In the genomic region with DNA sequence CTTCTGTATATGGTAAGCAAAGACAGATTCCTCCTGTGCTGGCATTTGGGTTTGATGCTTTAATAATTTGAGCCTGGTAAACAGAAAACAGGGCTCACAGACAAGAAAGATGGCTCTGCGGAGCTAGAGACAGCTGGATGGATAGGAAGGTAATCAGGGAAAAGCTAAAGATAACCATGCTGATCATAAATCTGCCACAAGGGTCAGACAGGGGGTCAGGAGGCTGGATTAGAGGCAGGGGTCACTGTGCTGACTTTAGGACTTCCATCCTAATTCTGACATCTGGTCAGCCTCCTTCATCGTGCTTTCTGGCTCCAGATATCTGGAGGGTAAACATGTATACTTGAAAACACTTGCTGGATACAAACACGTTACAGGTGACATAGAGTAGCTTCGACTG, we compare ENCODE assay signal across 26 mouse cellular contexts.
"Had no signal": no experiment of that assay in that cellular context is flagged by ENCODE, and none has a peak within 500 bp of the region (broad histone marks: within the 10 kb centered on the region; RNA-seq: fewer than 3 reads in every experiment).

No protein-coding gene starts in this region.

- H3K4me3 ChIP-seq: gastrocnemius, adult 2 months; heart, adult 2 months; heart, embryonic 13.5 days; heart, embryonic 15.5 days; hindbrain, embryonic 13.5 days; hindbrain, embryonic 15.5 days; kidney, embryonic 15.5 days; limb, embryonic 13.5 days; limb, embryonic 15.5 days; liver, embryonic 12.5 days had no signal

- H3K4me1 ChIP-seq: limb, embryonic 15.5 days; liver, embryonic 12.5 days had no signal

- H3K27ac ChIP-seq: gastrocnemius, adult 2 months; heart, adult 2 months; hindbrain, embryonic 13.5 days; hindbrain, embryonic 15.5 days; hindbrain, postnatal 0 days; kidney, embryonic 15.5 days; kidney, postnatal 0 days; limb, embryonic 13.5 days; limb, embryonic 15.5 days; liver, embryonic 12.5 days; liver, embryonic 14.5 days had no signal

- H3K9me3 ChIP-seq: heart, embryonic 13.5 days; heart, embryonic 15.5 days; hindbrain, embryonic 13.5 days; hindbrain, embryonic 15.5 days; kidney, embryonic 15.5 days; limb, embryonic 13.5 days; limb, embryonic 15.5 days; liver, embryonic 12.5 days had no signal

- DNase-seq: gastrocnemius, adult 2 months; gastrocnemius, postnatal 14 days; gastrocnemius, postnatal 36 days; heart, adult 11 months; heart, adult 2 months; heart, postnatal 14 days; heart, postnatal 36 days; kidney, adult 11 months; kidney, adult 2 months; kidney, adult 9 months; kidney, postnatal 14 days; kidney, postnatal 36 days; layer of hippocampus, adult 9-11 months; layer of hippocampus, postnatal 36 days; left cerebral cortex, postnatal 4 days had no signal

- H3K36me3 ChIP-seq: heart, embryonic 13.5 days; heart, embryonic 15.5 days; hindbrain, embryonic 13.5 days; hindbrain, embryonic 15.5 days; kidney, embryonic 15.5 days; limb, embryonic 13.5 days; limb, embryonic 15.5 days; liver, embryonic 12.5 days had no signal

- H3K27me3 ChIP-seq: heart, embryonic 13.5 days; heart, embryonic 15.5 days; hindbrain, embryonic 13.5 days; hindbrain, embryonic 15.5 days; kidney, embryonic 15.5 days; limb, embryonic 13.5 days; limb, embryonic 15.5 days; liver, embryonic 12.5 days had no signal
